Mouse (Mus musculus) myocyte (in vitro differentiated cells): ENCODE results near the gene Tacstd2.

Experiments used
- MAX ChIP-seq: IDR thresholded peaks from one replicate; pipeline ENCODE4 v1.6.1; 2011; ENCODE audit warnings: low read depth, mild to moderate bottlenecking, control low read depth
- MYOD1 ChIP-seq, 3 experiments: IDR thresholded peaks; one replicate each; pipeline ENCODE4 v1.6.1; 2011; ENCODE audit warnings: control low read depth in 2 of 3, low read depth in 2 of 3, mild to moderate bottlenecking in 2 of 3, moderate library complexity in 1 of 3; ENCODE audit not compliant: insufficient read length in 2 of 3, control insufficient read depth in 1 of 3
- USF1 ChIP-seq: IDR thresholded peaks from one replicate; pipeline ENCODE4 v1.6.1; 2011; ENCODE audit warnings: low read depth, mild to moderate bottlenecking, control low read depth, moderate library complexity

GRCm38 (mm10) chr6:67491755-67492154 lies 43.8 kb downstream of the Tacstd2 start, which contains the start of gene Il23r:
- TF ChIP-seq MYOD1 (IDR thresholded peaks at IDR 0.05; ENCODE audit: control insufficient read depth in 1 of 3, insufficient read length in 2 of 3, low read depth in 2 of 3) (no peak), USF1 (no peak), MAX (no peak)
